ENCODE assay signal across 11 mouse cellular contexts in the genomic region with DNA sequence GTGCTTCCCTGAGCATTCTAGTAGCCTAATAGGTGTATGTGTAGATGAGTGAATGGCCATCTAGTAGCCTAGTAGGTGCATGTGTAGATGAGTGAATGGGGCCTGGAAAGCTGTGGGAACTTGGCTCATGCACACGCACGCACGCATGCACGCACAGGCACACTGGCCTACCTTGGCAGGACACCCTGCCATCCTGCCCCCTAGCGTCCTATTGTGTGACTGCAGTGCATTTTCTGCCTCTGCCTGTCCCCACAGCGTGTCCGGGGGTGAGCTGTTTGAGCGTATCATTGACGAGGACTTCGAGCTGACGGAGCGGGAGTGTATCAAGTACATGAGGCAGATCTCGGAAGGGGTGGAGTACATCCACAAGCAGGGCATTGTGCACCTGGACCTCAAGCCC. TPM values are rescaled to one million over a fixed set of nuclear protein-coding genes. Genes with fewer than 3 reads are reported as not detected.
DNase-seq lines count a peak whose midpoint lies in the region; ATAC-seq and TF ChIP-seq lines count a peak whose summit lies in the region.
"Had no signal": no experiment of that assay in that cellular context is flagged by ENCODE, and none has a peak within 500 bp of the region (broad histone marks: within the 10 kb centered on the region; RNA-seq: fewer than 3 reads in every experiment).

No protein-coding gene starts in this region.

- no peak overlapping the region for H3K9ac ChIP-seq in hindbrain, postnatal 0 days (replicated peaks; ENCODE audit: low read length)
- H3K9ac ChIP-seq in hindbrain, embryonic 12.5 days, result no peak overlapping the region

- no peaks in the 10 kb centered on the region for H3K36me3 ChIP-seq in hindbrain, postnatal 0 days (ENCODE audit: insufficient read depth, low read length)
- no peaks in the 10 kb centered on the region for H3K36me3 ChIP-seq in hindbrain, embryonic 12.5 days
- H3K36me3 ChIP-seq in G1E (replicated peaks), result no peaks in the 10 kb centered on the region

- ATAC-seq in hindbrain, postnatal 0 days, result no peak
- no peak for ATAC-seq in hindbrain, embryonic 12.5 days (ENCODE audit: low FRiP score)
- ATAC-seq in G1E (ENCODE audit: extremely low read depth, insufficient number of reproducible peaks, low FRiP score, poor library complexity, severe bottlenecking), result no peak
- ATAC-seq: hindbrain, embryonic 16.5 days had no signal

- no peaks in the 10 kb centered on the region for H3K27me3 ChIP-seq in hindbrain, postnatal 0 days (ENCODE audit: insufficient read depth, low read length)
- no peaks in the 10 kb centered on the region for H3K27me3 ChIP-seq in hindbrain, embryonic 12.5 days
- peaks cover 16% of the 10 kb centered on the region for H3K27me3 ChIP-seq in G1E (ENCODE audit: insufficient read depth, low read length)

- no peak overlapping the region for H3K27ac ChIP-seq in hindbrain, postnatal 0 days
- no peak overlapping the region for H3K27ac ChIP-seq in hindbrain, embryonic 12.5 days

- DNase-seq in hindbrain, postnatal 0 days (ENCODE audit: low spot score), result no peak
- peak; percentile 58 for DNase-seq in lung, postnatal 10 days
- DNase-seq in lung, postnatal 36 days, result no peak
- DNase-seq in G1E (ENCODE audit: low spot score), result no peak
- DNase-seq in retina, embryonic 14.5 days (ENCODE audit: low spot score), result peak; percentile 37
- DNase-seq in frontal cortex, postnatal 25 days (ENCODE audit: low spot score in 2 of 2), result no peak
- DNase-seq: cerebellum, adult 8-10 months; heart, adult 18-20 months had no signal

- no peaks in the 10 kb centered on the region for H3K4me1 ChIP-seq in hindbrain, postnatal 0 days (ENCODE audit: insufficient read depth, low read length)
- no peaks in the 10 kb centered on the region for H3K4me1 ChIP-seq in hindbrain, embryonic 12.5 days
- H3K4me1 ChIP-seq in G1E (ENCODE audit: insufficient read depth, low read depth, low read length), result no peaks in the 10 kb centered on the region

- H3K4me2 ChIP-seq in hindbrain, postnatal 0 days (ENCODE audit: low read depth, low read length), result no peak overlapping the region
- H3K4me2 ChIP-seq in hindbrain, embryonic 12.5 days (replicated peaks), result no peak overlapping the region

- H3K4me3 ChIP-seq in hindbrain, postnatal 0 days (ENCODE audit: low read length), result no peak overlapping the region
- no peak overlapping the region for H3K4me3 ChIP-seq in hindbrain, embryonic 12.5 days
- H3K4me3 ChIP-seq in G1E (ENCODE audit: low read depth, low read length), result no peak overlapping the region
- H3K4me3 ChIP-seq: erythroblast, embryonic 14.5 days had no signal

- TF ChIP-seq CTCF in hindbrain, postnatal 0 days (IDR thresholded peaks at IDR 0.05; ENCODE audit: low read depth), result peak; percentile 61
- TF ChIP-seq CTCF in G1E (IDR thresholded peaks at IDR 0.05; ENCODE audit: low read depth, low read length), result peak; percentile 45

- WGBS in hindbrain, postnatal 0 days, result 79% methylated on average over 13 of the region's 13 CpGs
- WGBS in hindbrain, embryonic 12.5 days, result 81% methylated on average over 13 of the region's 13 CpGs

- no peaks in the 10 kb centered on the region for H3K9me3 ChIP-seq in hindbrain, postnatal 0 days (ENCODE audit: low read length)
- no peaks in the 10 kb centered on the region for H3K9me3 ChIP-seq in hindbrain, embryonic 12.5 days (replicated peaks)
- no peaks in the 10 kb centered on the region for H3K9me3 ChIP-seq in G1E (replicated peaks)

RNA-seq across cellular contexts. Expression of a gene that starts 45.6 kb away (rescaled TPM):
- total RNA-seq in hindbrain, postnatal 0 days (2014; rRNA removed), result 11.7 and 13.1 TPM in 2 replicates
- polyA plus RNA-seq in hindbrain, postnatal 0 days (2015; fragmentation: Nextera tagmentation; extraction: Ambion mirVana), result 60.0 and 61.4 TPM in 2 replicates
- polyA plus RNA-seq in hindbrain, embryonic 12.5 days (2016; fragmentation: Nextera tagmentation; extraction: Ambion mirVana), result 37.9 and 42.5 TPM in 2 replicates
- total RNA-seq in G1E (2014; fragmentation: Nextera tagmentation), result 134 and 178 TPM in 2 replicates
- total RNA-seq in G1E (2017), result 4.2 and 4.7 TPM in 2 replicates
- polyA plus RNA-seq in G1E (2012), result 54.5 and 73.8 TPM in 2 replicates

Comparison
In these comparisons a context has a peak if more than half of its experiments do, and no peak if none do; other contexts are left out.
1. DNase-seq: peak in lung, postnatal 10 days (single experiment) and retina, embryonic 14.5 days (single experiment); none in hindbrain, postnatal 0 days (single experiment), lung, postnatal 36 days (single experiment), G1E (single experiment) and frontal cortex, postnatal 25 days (0 of 2).